Mouse (Mus musculus) embryonic facial prominence, embryonic 10.5 days (tissue): ENCODE results near the gene Hcn3. TPM values are rescaled to one million over a fixed set of nuclear protein-coding genes. Genes with fewer than 3 reads are reported as not detected.

Experiments used
- DNase-seq: peaks from one replicate; pipeline ENCODE4 v3.0.0-alpha.2; 2017; ENCODE audit warnings: low spot score
- H3K27ac ChIP-seq: fragments of 300-500 bp; sonication (generic); replicated peaks from 2 replicates; pipeline ENCODE4 v1.5.1; 2016; ENCODE audit warnings: mild to moderate bottlenecking
- H3K27me3 ChIP-seq: fragments of 300-500 bp; sonication (generic); replicated peaks from 2 replicates; pipeline ENCODE4 v1.6.1; 2016; ENCODE audit warnings: low read depth, mild to moderate bottlenecking; ENCODE audit not compliant: poor library complexity, severe bottlenecking
- H3K36me3 ChIP-seq: fragments of 300-500 bp; sonication (generic); replicated peaks from 2 replicates; pipeline ENCODE4 v1.6.1; 2016; ENCODE audit warnings: mild to moderate bottlenecking, moderate library complexity
- H3K4me1 ChIP-seq: fragments of 300-500 bp; sonication (generic); 2 replicates; pipeline ENCODE4 v1.6.1; 2016
- H3K4me3 ChIP-seq: fragments of 300-500 bp; sonication (generic); 2 replicates; pipeline ENCODE4 v1.5.1; 2016; ENCODE audit warnings: mild to moderate bottlenecking, moderate library complexity
- H3K9me3 ChIP-seq: fragments of 300-500 bp; sonication (generic); 2 replicates; pipeline ENCODE4 v1.6.1; 2016; ENCODE audit warnings: mild to moderate bottlenecking
- WGBS: fragments of 180-500 bp; shearing (Covaris S2); methylation state at CpG from one replicate; pipeline ENCODE4 v1.1.7; 2016; 5-methylcytosine and 5-hydroxymethylcytosine counted together
- polyA plus RNA-seq: library from polyadenylated mRNA; unstranded; fragments of >200 nt; fragmentation: Nextera tagmentation; extraction: Ambion mirVana; gene quantifications from 2 replicates; pipeline ENCODE4 v1.2.1, GENCODE M21; 2016

Hcn3 gene
- polyA plus RNA-seq, 1 experiment from 2014 or later, result 3.6 TPM

DNA sequence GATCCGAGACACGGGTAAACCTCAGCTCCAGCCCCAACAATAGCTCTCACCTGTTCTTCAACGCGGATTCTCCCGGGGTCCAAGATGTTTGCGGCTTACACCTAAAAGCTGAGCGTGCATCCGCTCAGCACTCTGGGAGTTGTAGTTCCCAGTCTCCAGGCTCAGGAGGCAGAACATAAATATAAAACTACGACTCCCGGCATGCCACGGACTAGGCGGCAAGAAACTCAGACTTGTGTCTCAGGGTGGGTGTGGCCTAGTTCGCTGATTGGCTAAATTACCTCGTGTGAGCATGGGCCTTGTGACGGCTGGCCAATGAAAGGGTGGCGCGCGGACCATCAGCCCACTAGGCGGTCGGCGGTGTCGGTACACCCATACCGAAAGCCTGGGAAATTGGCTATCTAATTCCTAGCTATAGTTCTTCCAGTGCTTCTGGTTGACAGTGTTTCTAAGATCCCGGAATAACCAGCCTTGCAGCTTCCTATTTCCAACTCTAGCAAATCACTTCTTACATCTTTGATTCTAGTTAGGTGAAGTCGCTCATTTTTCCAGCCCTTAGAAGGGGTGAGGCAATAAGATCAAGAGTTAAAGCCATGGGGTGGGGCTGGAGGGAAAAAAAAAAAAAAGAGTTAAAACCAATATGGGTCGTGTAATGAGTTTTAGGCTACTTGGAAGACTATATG, 58.0 kb downstream of the Hcn3 start, which contains the start of gene Fdps:
Gene Fdps (minus strand): TSS at position 148 of the 683 bp plus-strand sequence.
- Histone ChIP-seq H3K27ac (peak within 1 kb of the TSS; percentile 88), H3K27me3 (no peaks in the 10 kb centered on the region), H3K4me3 (peak within 1 kb of the TSS; percentile 83), H3K36me3 (peaks cover 35% of the 10 kb centered on the region), H3K4me1 (peaks cover 43% of the 10 kb centered on the region), H3K9me3 (no peaks in the 10 kb centered on the region)
- DNase-seq, result peak; percentile 96
- under 1% methylated on average over 26 of the region's 26 CpGs for WGBS

GRCm38 (mm10) chr3:89101459-89101811, 58.6 kb downstream of the Hcn3 start:
- no peak for DNase-seq
- Histone ChIP-seq H3K27ac (peak overlapping the region; percentile 88), H3K36me3 (peaks cover 40% of the 10 kb centered on the region), H3K4me3 (peak overlapping the region; percentile 83), H3K4me1 (peaks cover 43% of the 10 kb centered on the region), H3K9me3 (no peaks in the 10 kb centered on the region), H3K27me3 (no peaks in the 10 kb centered on the region)
- under 1% methylated on average over 19 of the region's 19 CpGs for WGBS

GRCm38 (mm10) chr3:89100811-89101210, 59.2 kb downstream of the Hcn3 start, which contains the start of gene Gm43738:
Gene Gm43738, minus strand, starts transcription at chr3:89101099.
- peaks cover 43% of the 10 kb centered on the region for H3K4me1 ChIP-seq
- H3K36me3 ChIP-seq, result peaks cover 47% of the 10 kb centered on the region
- 58% methylated on average over 7 of the region's 7 CpGs for WGBS
- peak within 1 kb of the TSS; percentile 88 for H3K27ac ChIP-seq
- DNase-seq, result no peak
- H3K9me3 ChIP-seq, result no peaks in the 10 kb centered on the region
- H3K4me3 ChIP-seq, result peak within 1 kb of the TSS; percentile 83
- H3K27me3 ChIP-seq, result no peaks in the 10 kb centered on the region

Other genes starting within 250 kb of the Hcn3 start
- gene Msto1, start 246.2 kb downstream of the Hcn3 start, polyA plus RNA-seq, result 63.0 and 64.9 TPM in 2 replicates
- 14.9 and 16.3 TPM in 2 replicates for gene Ash1l, start 209.6 kb downstream of the Hcn3 start, polyA plus RNA-seq
- gene Dap3, start 209.0 kb downstream of the Hcn3 start, polyA plus RNA-seq, result 142 and 145 TPM in 2 replicates
- gene Rusc1, start 66.9 kb downstream of the Hcn3 start, polyA plus RNA-seq, result 15.4 and 18.5 TPM in 2 replicates
- 0.09 TPM in 1 of 2 replicates, not detected in the other for gene Gm43738, start 59.1 kb downstream of the Hcn3 start, polyA plus RNA-seq
- gene Fdps, start 58.2 kb downstream of the Hcn3 start, polyA plus RNA-seq, result 364 and 386 TPM in 2 replicates
- 2.8 and 3.2 TPM in 2 replicates for gene Pklr, start 24.1 kb downstream of the Hcn3 start, polyA plus RNA-seq
- gene Clk2, start 4.6 kb upstream of the Hcn3 start, polyA plus RNA-seq, result 33.6 and 36.2 TPM in 2 replicates
- gene Scamp3, start 17.3 kb upstream of the Hcn3 start, polyA plus RNA-seq, result 108 and 117 TPM in 2 replicates
- gene Fam189b, start 22.9 kb upstream of the Hcn3 start, polyA plus RNA-seq, result 29.0 and 30.8 TPM in 2 replicates
- 33.8 and 33.9 TPM in 2 replicates for gene Gba, start 42.7 kb upstream of the Hcn3 start, polyA plus RNA-seq
- 42.0 and 43.3 TPM in 2 replicates for gene Thbs3, start 55.0 kb upstream of the Hcn3 start, polyA plus RNA-seq
- gene Mtx1, start 66.9 kb upstream of the Hcn3 start, polyA plus RNA-seq, result 248 and 258 TPM in 2 replicates
- gene Muc1, start 68.9 kb upstream of the Hcn3 start, polyA plus RNA-seq, result 0.15 and 0.81 TPM in 2 replicates
- gene Krtcap2, start 85.8 kb upstream of the Hcn3 start, polyA plus RNA-seq, result 244 and 262 TPM in 2 replicates
- 4.0 and 4.7 TPM in 2 replicates for gene Trim46, start 86.1 kb upstream of the Hcn3 start, polyA plus RNA-seq
- gene Dpm3, start 99.2 kb upstream of the Hcn3 start, polyA plus RNA-seq, result 74.1 and 84.1 TPM in 2 replicates
- 27.2 and 34.2 TPM in 2 replicates for gene Slc50a1, start 110.4 kb upstream of the Hcn3 start, polyA plus RNA-seq
- gene Efna1, start 120.9 kb upstream of the Hcn3 start, polyA plus RNA-seq, result 26.7 and 27.2 TPM in 2 replicates
- gene Efna3, start 162.8 kb upstream of the Hcn3 start, polyA plus RNA-seq, result 4.5 and 6.8 TPM in 2 replicates
- gene Efna4, start 177.8 kb upstream of the Hcn3 start, polyA plus RNA-seq, result 37.3 and 40.8 TPM in 2 replicates
- 30.5 and 34.2 TPM in 2 replicates for gene Adam15, start 189.8 kb upstream of the Hcn3 start, polyA plus RNA-seq
- 0.09 and 0.15 TPM in 2 replicates for gene Dcst2, start 201.8 kb upstream of the Hcn3 start, polyA plus RNA-seq
- gene Dcst1, start 205.1 kb upstream of the Hcn3 start, polyA plus RNA-seq, result 0.20 and 0.47 TPM in 2 replicates
- 0.98 and 1.2 TPM in 2 replicates for gene Zbtb7b, start 234.6 kb upstream of the Hcn3 start, polyA plus RNA-seq
- 0.74 TPM in 1 of 2 replicates, not detected in the other for gene Lenep, start 242.6 kb upstream of the Hcn3 start, polyA plus RNA-seq